13 mouse cellular contexts compared by ENCODE assay signal in genomic region chr1:151851051-151851848, GRCm38 (mm10).
DNase-seq lines count a peak whose midpoint lies in the region; ATAC-seq and TF ChIP-seq lines count a peak whose summit lies in the region.
"Had no signal": no experiment of that assay in that cellular context is flagged by ENCODE, and none has a peak within 500 bp of the region (broad histone marks: within the 10 kb centered on the region; RNA-seq: fewer than 3 reads in every experiment).

No protein-coding gene starts in this region.

- H3K9me3 ChIP-seq in forebrain, postnatal 0 days (ENCODE audit: low read length) = no peaks in the 10 kb centered on the region
- H3K9me3 ChIP-seq in forebrain, embryonic 11.5 days (ENCODE audit: control insufficient read depth, low read length) = no peaks in the 10 kb centered on the region
- H3K9me3 ChIP-seq: hindbrain, embryonic 15.5 days; liver, embryonic 12.5 days had no signal

- H3K4me3 ChIP-seq in forebrain, postnatal 0 days (ENCODE audit: low read depth, low read length) = no peak overlapping the region
- H3K4me3 ChIP-seq in forebrain, embryonic 11.5 days (ENCODE audit: low read depth, low read length) = no peak overlapping the region
- H3K4me3 ChIP-seq: hindbrain, embryonic 15.5 days; liver, embryonic 12.5 days; myocyte had no signal

- H3K9ac ChIP-seq in forebrain, postnatal 0 days = no peak overlapping the region
- H3K9ac ChIP-seq in forebrain, embryonic 11.5 days (ENCODE audit: low read length) = no peak overlapping the region
- H3K9ac ChIP-seq: hindbrain, embryonic 15.5 days; liver, embryonic 12.5 days had no signal

- H3K36me3 ChIP-seq in forebrain, postnatal 0 days (ENCODE audit: insufficient read depth) = no peaks in the 10 kb centered on the region
- no peaks in the 10 kb centered on the region for H3K36me3 ChIP-seq in forebrain, embryonic 11.5 days (ENCODE audit: control insufficient read depth, insufficient read depth, low read length)
- H3K36me3 ChIP-seq: hindbrain, embryonic 15.5 days; liver, embryonic 12.5 days had no signal

- 74% methylated on average over 20 of the region's 20 CpGs for WGBS in forebrain, postnatal 0 days
- WGBS in forebrain, embryonic 11.5 days = 83% methylated on average over 20 of the region's 20 CpGs

- peak; percentile 35 for DNase-seq in forebrain, postnatal 0 days
- DNase-seq in forebrain, embryonic 11.5 days (ENCODE audit: low spot score) = no peak
- peak; percentile 28 to 29 for DNase-seq in layer of hippocampus, postnatal 10 days (ENCODE audit: low spot score in 2 of 2)
- DNase-seq in layer of hippocampus, adult 11-12 months (ENCODE audit: low spot score) = no peak
- peak; percentile 13 for DNase-seq in thymus, postnatal 4 days
- DNase-seq in thymus, postnatal 0 days (ENCODE audit: low spot score) = no peak
- DNase-seq in cerebellum, adult 11 months = no peak
- no peak for DNase-seq in kidney, postnatal 25 days
- DNase-seq: heart, adult 18-20 months had no signal

- peak; percentile 64 for TF ChIP-seq CTCF in forebrain, postnatal 0 days (IDR thresholded peaks at IDR 0.05; ENCODE audit: low read depth)

- H3K27ac ChIP-seq in forebrain, postnatal 0 days (ENCODE audit: low read depth, low read length) = no peak overlapping the region
- no peak overlapping the region for H3K27ac ChIP-seq in forebrain, embryonic 11.5 days (ENCODE audit: low read depth, low read length)
- H3K27ac ChIP-seq: hindbrain, embryonic 15.5 days; liver, embryonic 12.5 days; macrophage had no signal

- no peak; the same call in 1 of the 2 replicates for ATAC-seq in forebrain, postnatal 0 days
- ATAC-seq in forebrain, embryonic 11.5 days (replicated peaks; ENCODE audit: low FRiP score) = no peak; the same call in 1 of the 2 replicates
- ATAC-seq: liver, embryonic 12.5 days had no signal

- no peaks in the 10 kb centered on the region for H3K4me1 ChIP-seq in forebrain, postnatal 0 days (ENCODE audit: insufficient read depth)
- no peaks in the 10 kb centered on the region; the same call in 1 of the 2 replicates for H3K4me1 ChIP-seq in forebrain, embryonic 11.5 days (replicated peaks; ENCODE audit: control insufficient read depth, insufficient read depth, low read length)
- H3K4me1 ChIP-seq: hindbrain, embryonic 15.5 days; liver, embryonic 12.5 days had no signal

- no peaks in the 10 kb centered on the region for H3K27me3 ChIP-seq in forebrain, postnatal 0 days (ENCODE audit: insufficient read depth, low read length)
- H3K27me3 ChIP-seq in forebrain, embryonic 11.5 days (ENCODE audit: control insufficient read depth, insufficient read depth, low read length) = no peaks in the 10 kb centered on the region
- H3K27me3 ChIP-seq: hindbrain, embryonic 15.5 days; liver, embryonic 12.5 days had no signal

- H3K4me2 ChIP-seq in forebrain, postnatal 0 days (ENCODE audit: low read depth) = no peak overlapping the region
- no peak overlapping the region for H3K4me2 ChIP-seq in forebrain, embryonic 11.5 days (ENCODE audit: low read depth, low read length, severe bottlenecking)
- H3K4me2 ChIP-seq: hindbrain, embryonic 15.5 days; liver, embryonic 12.5 days had no signal

Comparison
In these comparisons a context has a peak if more than half of its experiments do, and no peak if none do; other contexts are left out.
1. DNase-seq: peak in forebrain, postnatal 0 days (single experiment), layer of hippocampus, postnatal 10 days (2 of 2) and thymus, postnatal 4 days (single experiment); none in forebrain, embryonic 11.5 days (single experiment), layer of hippocampus, adult 11-12 months (single experiment), thymus, postnatal 0 days (single experiment), cerebellum, adult 11 months (single experiment) and kidney, postnatal 25 days (0 of 2).